Mouse (Mus musculus) heart, postnatal 14 days (tissue): Measurements from ENCODE around the gene Pold3. TPM values are rescaled to one million over a fixed set of nuclear protein-coding genes. Genes with fewer than 3 reads are reported as not detected.
A peak's percentile ranks its signal among the peaks of the same experiment; 100 is the strongest.

Experiments used
- DNase-seq, 2 experiments: peaks; one replicate each; pipeline ENCODE4 v3.0.0; 2021 to 2022
- intact Hi-C: fragments of 180-260 bp; cut with DNase I; formaldehyde crosslinking; loops from one replicate; pipeline ENCODE4 v1.15.1; 2025
- long read RNA-seq, 2 experiments: library from polyadenylated mRNA; stranded (forward); transcript quantifications; one replicate each; pipeline ENCODE4 v2.0.0; 2021
- total RNA-seq, 2 experiments: library from RNA; stranded (reverse); gene quantifications; 2 replicates each; pipeline ENCODE4 v1.2.3; 2021

Pold3 gene
- total RNA-seq = 10 to 100 TPM; 11.0 to 11.2 TPM
- long read RNA-seq, experiment 1, transcript Pold3-201 (12 exons, 3,069 nt) = major isoform, 11 of 18 reads
- long read RNA-seq, experiment 1, partial matches to known transcripts = 0 of 18 reads
- long read RNA-seq, experiment 1, other reads (novel, unspliced or antisense) = 5 of 18 reads
- long read RNA-seq, experiment 2, transcript Pold3-201 (12 exons, 3,069 nt) = major isoform, 10 of 12 reads
- long read RNA-seq, experiment 2, partial matches to known transcripts = 0 of 12 reads
- long read RNA-seq, experiment 2, other reads (novel, unspliced or antisense) = 0 of 12 reads

GRCm38 (mm10) chr7:100121376-100121789 is at the start of gene Pold3:
TSS of gene Pold3 (minus strand) at chr7:100121565.
- peak; percentile 99 to 100 for DNase-seq
- intact Hi-C loops = loop anchor here (5.0 kb wide), 1 partner anchor 106 kb away; the partner anchor contains the start of gene Pgm2l1

GRCm38 (mm10) chr7:100170756-100171155 is 49.4 kb upstream of the Pold3 start:
- intact Hi-C loops = no loop called here
- no peak for DNase-seq

GRCm38 (mm10) chr7:100168654-100169053 is 47.3 kb upstream of the Pold3 start:
- intact Hi-C loops = no loop called here
- DNase-seq = no peak

GRCm38 (mm10) chr7:100163506-100163905 is 42.1 kb upstream of the Pold3 start:
- no peak for DNase-seq
- intact Hi-C loops = no loop called here

GRCm38 (mm10) chr7:100160006-100160405 is 38.6 kb upstream of the Pold3 start:
- no peak for DNase-seq
- intact Hi-C loops = no loop called here

- intact Hi-C loops = loop anchor here (2.0 kb wide), 1 partner anchor 34 kb away; no protein-coding TSS in a partner anchor
- DNase-seq = peak; percentile 94 to 95
Observed at GRCm38 (mm10) chr7:100159105-100159841, 37.9 kb upstream of the Pold3 start, which contains the start of gene Lipt2. TSS of gene Lipt2 (plus strand) at chr7:100159277.

GRCm38 (mm10) chr7:100157669-100158068 is 36.3 kb upstream of the Pold3 start:
- intact Hi-C loops = loop anchor here (2.0 kb wide), 1 partner anchor 33 kb away; no protein-coding TSS in a partner anchor
- DNase-seq = no peak

- no peak for DNase-seq
- intact Hi-C loops = no loop called here
Observed at GRCm38 (mm10) chr7:100150626-100151025, 29.3 kb upstream of the Pold3 start.

- intact Hi-C loops = no loop called here
- DNase-seq = peak in 1 of 2 experiments; percentile 6
Observed at GRCm38 (mm10) chr7:100150086-100150485, 28.7 kb upstream of the Pold3 start.

GRCm38 (mm10) chr7:100148586-100148985 is 27.2 kb upstream of the Pold3 start:
- no peak for DNase-seq
- intact Hi-C loops = no loop called here

- DNase-seq = no peak
- intact Hi-C loops = loop anchor here (5.0 kb wide), 1 partner anchor 37 kb away; the partner anchor contains the start of gene Kcne3
Observed at GRCm38 (mm10) chr7:100140591-100140990, 19.2 kb upstream of the Pold3 start.

- intact Hi-C loops = no loop called here
Observed at GRCm38 (mm10) chr7:100138075-100138474, 16.7 kb upstream of the Pold3 start.

GRCm38 (mm10) chr7:100137038-100137437 is 15.7 kb upstream of the Pold3 start:
- intact Hi-C loops = no loop called here
- DNase-seq = peak; percentile 8 to 16

More at GRCm38 (mm10) chr7:100138075-100138474, 16.7 kb upstream of the Pold3 start:
- no peak for DNase-seq

GRCm38 (mm10) chr7:100132379-100132778 is 11.0 kb upstream of the Pold3 start:
- no peak for DNase-seq
- intact Hi-C loops = no loop called here

- intact Hi-C loops = no loop called here
- DNase-seq = no peak
Observed at GRCm38 (mm10) chr7:100130592-100130991, 9.2 kb upstream of the Pold3 start.

- no peak for DNase-seq
- intact Hi-C loops = no loop called here
Observed at GRCm38 (mm10) chr7:100128262-100129041, 7.1 kb upstream of the Pold3 start.

- intact Hi-C loops = no loop called here
- DNase-seq = no peak
Observed at GRCm38 (mm10) chr7:100126514-100126913, 5.1 kb upstream of the Pold3 start.

- intact Hi-C loops = loop anchor here (2.0 kb wide), 1 partner anchor 34 kb away; the partner anchor contains the start of gene Lipt2
- peak in 1 of 2 experiments; percentile 18 for DNase-seq
Observed at GRCm38 (mm10) chr7:100125166-100125565, 3.8 kb upstream of the Pold3 start.

GRCm38 (mm10) chr7:100124211-100124610 is 2.8 kb upstream of the Pold3 start:
- DNase-seq = peak; percentile 41 to 51
- intact Hi-C loops = loop anchor here (2.0 to 5.0 kb wide), 2 partner anchors 35 to 103 kb away; partner anchors contain the start of genes Lipt2 and Pgm2l1

- peak; percentile 49 to 58 for DNase-seq
- intact Hi-C loops = loop anchor here (2.0 to 5.0 kb wide), 2 partner anchors 63 to 104 kb away; partner anchors contain the start of gene Pgm2l1
Observed at GRCm38 (mm10) chr7:100123486-100123885, 2.1 kb upstream of the Pold3 start.
